Mouse (Mus musculus) MEL (cell line): ENCODE data around the gene Dctd. TPM values are rescaled to one million over a fixed set of nuclear protein-coding genes. Genes with fewer than 3 reads are reported as not detected.

ENCODE experiments used
- DNase-seq: peaks from one replicate; pipeline ENCODE4 v3.0.0; 2011; ENCODE audit warnings: low read depth, low spot score
- H3K27ac ChIP-seq: 2 replicates; pipeline ENCODE4 v1.5.1; 2012; ENCODE audit warnings: low read depth, mild to moderate bottlenecking, control low read depth, low read length, moderate library complexity; ENCODE audit not compliant: control insufficient read depth
- H3K27me3 ChIP-seq, 2 experiments: fragments of 150-350 bp in 1 of 2; sonication (generic) in 1 of 2; 2 replicates each; pipeline ENCODE4 v1.6.1; 2012; ENCODE audit warnings: low read length in 2 of 2, mild to moderate bottlenecking in 2 of 2, improper control_type of control experiment in 1 of 2, moderate library complexity in 1 of 2; ENCODE audit not compliant: insufficient read depth in 2 of 2, control insufficient read depth in 1 of 2
- H3K36me3 ChIP-seq, 2 experiments: 2 replicates each; pipeline ENCODE4 v1.6.1; 2012 to 2014; ENCODE audit warnings: low read length in 2 of 2, improper control_type of control experiment in 1 of 2, inconsistent platforms in 1 of 2, mild to moderate bottlenecking in 1 of 2; ENCODE audit not compliant: insufficient read depth in 2 of 2, control insufficient read depth in 1 of 2
- H3K4me1 ChIP-seq, 2 experiments: fragments of 150-350 bp in 1 of 2; sonication (generic) in 1 of 2; 2 replicates each; pipeline ENCODE4 v1.6.1; 2012; ENCODE audit warnings: low read length in 2 of 2, improper control_type of control experiment in 1 of 2, mild to moderate bottlenecking in 1 of 2; ENCODE audit not compliant: insufficient read depth in 2 of 2, control insufficient read depth in 1 of 2
- H3K4me3 ChIP-seq, 2 experiments: fragments of 150-350 bp in 1 of 2; sonication (generic) in 1 of 2; 2 replicates each; pipeline ENCODE4 v1.5.1; 2012; ENCODE audit warnings: low read depth in 2 of 2, low read length in 2 of 2, mild to moderate bottlenecking in 2 of 2, moderate library complexity in 2 of 2, control low read depth in 1 of 2, improper control_type of control experiment in 1 of 2; ENCODE audit not compliant: control insufficient read depth in 1 of 2, insufficient read depth in 1 of 2
- H3K79me2 ChIP-seq: 2 replicates; pipeline ENCODE4 v1.6.1; 2012; ENCODE audit warnings: mild to moderate bottlenecking, low read length, moderate library complexity; ENCODE audit not compliant: control insufficient read depth, poor library complexity, insufficient read depth
- H3K9ac ChIP-seq: 2 replicates; pipeline ENCODE4 v1.6.1; 2012; ENCODE audit warnings: low read depth, mild to moderate bottlenecking, control low read depth, low read length, moderate library complexity; ENCODE audit not compliant: control insufficient read depth, poor library complexity, severe bottlenecking
- H3K9me3 ChIP-seq: fragments of 150-350 bp; sonication (generic); replicated peaks from 2 replicates; pipeline ENCODE4 v1.6.1; 2012; ENCODE audit warnings: mild to moderate bottlenecking, low read length, improper control_type of control experiment, moderate library complexity; ENCODE audit not compliant: insufficient read depth
- CHD1 ChIP-seq: IDR thresholded peaks from 2 replicates; pipeline ENCODE4 v1.6.1; 2012; ENCODE audit warnings: low read depth, mild to moderate bottlenecking, inconsistent platforms, low read length, improper control_type of control experiment
- ELF1 ChIP-seq: IDR thresholded peaks from 2 replicates; pipeline ENCODE4 v1.6.1; 2014; ENCODE audit warnings: low read depth, mild to moderate bottlenecking, inconsistent platforms, low read length, improper control_type of control experiment, moderate library complexity
- EP300 ChIP-seq, 2 experiments: IDR thresholded peaks; 2 replicates each; pipeline ENCODE4 v1.6.1; 2011; ENCODE audit warnings: improper control_type of control experiment in 2 of 2, low read length in 2 of 2, low read depth in 1 of 2, mild to moderate bottlenecking in 1 of 2
- GABPA ChIP-seq: IDR thresholded peaks from 2 replicates; pipeline ENCODE4 v1.6.1; 2012; ENCODE audit warnings: low read depth, mild to moderate bottlenecking, inconsistent platforms, low read length, improper control_type of control experiment, moderate library complexity
- GATA1 ChIP-seq: IDR thresholded peaks from 2 replicates; pipeline ENCODE4 v1.6.1; 2011; ENCODE audit warnings: low read depth, low read length, improper control_type of control experiment
- JUND ChIP-seq: IDR thresholded peaks from 2 replicates; pipeline ENCODE4 v1.6.1; 2011; ENCODE audit warnings: low read depth, mild to moderate bottlenecking, improper control_type of control experiment, low read length
- MAZ ChIP-seq: IDR thresholded peaks from 2 replicates; pipeline ENCODE4 v1.6.1; 2012; ENCODE audit warnings: low read depth, mild to moderate bottlenecking, inconsistent platforms, low read length, improper control_type of control experiment
- MXI1 ChIP-seq: IDR thresholded peaks from 2 replicates; pipeline ENCODE4 v1.6.1; 2011; ENCODE audit warnings: mild to moderate bottlenecking, low read depth, low read length, improper control_type of control experiment
- MYB ChIP-seq: IDR thresholded peaks from 2 replicates; pipeline ENCODE4 v1.6.1; 2011; ENCODE audit warnings: mild to moderate bottlenecking, low read depth, low read length, improper control_type of control experiment
- MYC ChIP-seq: IDR thresholded peaks from 2 replicates; pipeline ENCODE4 v1.6.1; 2011; ENCODE audit warnings: low read depth, mild to moderate bottlenecking, low read length, improper control_type of control experiment, moderate library complexity
- NELFE ChIP-seq: IDR thresholded peaks from 2 replicates; pipeline ENCODE4 v1.6.1; 2011; ENCODE audit warnings: low read depth, low read length, improper control_type of control experiment
- NRF1 ChIP-seq: IDR thresholded peaks from 2 replicates; pipeline ENCODE4 v1.6.1; 2014; ENCODE audit warnings: low read depth, mild to moderate bottlenecking, inconsistent platforms, low read length, improper control_type of control experiment, moderate library complexity; ENCODE audit not compliant: poor library complexity, insufficient read depth, severe bottlenecking
- POLR2A ChIP-seq, 2 experiments: IDR thresholded peaks; 2 replicates each; pipeline ENCODE4 v1.6.1; 2011 to 2012; ENCODE audit warnings: low read length in 2 of 2, mild to moderate bottlenecking in 2 of 2, control low read depth in 1 of 2, improper control_type of control experiment in 1 of 2, low read depth in 1 of 2, moderate library complexity in 1 of 2; ENCODE audit not compliant: control insufficient read depth in 1 of 2, insufficient read depth in 1 of 2, poor library complexity in 1 of 2
- POLR2AphosphoS2 ChIP-seq: IDR thresholded peaks from 2 replicates; pipeline ENCODE4 v1.6.1; 2011; ENCODE audit warnings: low read length, improper control_type of control experiment
- TAL1 ChIP-seq: IDR thresholded peaks from 2 replicates; pipeline ENCODE4 v1.6.1; 2012; ENCODE audit warnings: mild to moderate bottlenecking, inconsistent platforms, low read length, moderate library complexity, mixed read lengths
- TCF12 ChIP-seq: IDR thresholded peaks from 2 replicates; pipeline ENCODE4 v1.6.1; 2014; ENCODE audit warnings: low read depth, mild to moderate bottlenecking, inconsistent platforms, low read length, improper control_type of control experiment, moderate library complexity
- UBTF ChIP-seq: IDR thresholded peaks from 2 replicates; pipeline ENCODE4 v1.6.1; 2012; ENCODE audit warnings: low read depth, mild to moderate bottlenecking, inconsistent platforms, low read length, improper control_type of control experiment, moderate library complexity, borderline replicate concordance; ENCODE audit not compliant: insufficient read depth
- USF2 ChIP-seq, 2 experiments: IDR thresholded peaks; 2 replicates each; pipeline ENCODE4 v1.6.1; 2011 to 2012; ENCODE audit warnings: improper control_type of control experiment in 2 of 2, low read length in 2 of 2, borderline replicate concordance in 1 of 2, inconsistent platforms in 1 of 2, low read depth in 1 of 2, mild to moderate bottlenecking in 1 of 2; ENCODE audit not compliant: insufficient read depth in 1 of 2
- ZMIZ1 ChIP-seq: IDR thresholded peaks from 2 replicates; pipeline ENCODE4 v1.6.1; 2012; ENCODE audit warnings: low read depth, mild to moderate bottlenecking, inconsistent platforms, low read length, improper control_type of control experiment, moderate library complexity
- ZNF384 ChIP-seq: IDR thresholded peaks from 2 replicates; pipeline ENCODE4 v1.6.1; 2012; ENCODE audit warnings: low read depth, mild to moderate bottlenecking, inconsistent platforms, low read length, improper control_type of control experiment
- polyA plus RNA-seq, 2 experiments: library from polyadenylated mRNA; stranded (reverse) in 1 of 2; unstranded in 1 of 2; fragments of >175 nt in 1 of 2; fragments of >200 nt in 1 of 2; gene quantifications; 2 replicates each; pipeline versions ENCODE4 v1.2.1 to v1.2.4; 2012; ENCODE audit warnings: low replicate concordance in 2 of 2, low read depth in 1 of 2; ENCODE audit not compliant: insufficient read length in 2 of 2, insufficient read depth in 1 of 2, missing spikeins in 1 of 2
- total RNA-seq: library from RNA; depleted of rRNA; stranded (reverse); fragments of 300-350 nt; gene quantifications from 2 replicates; pipeline ENCODE4 v1.2.3, GENCODE M21; 2012

The Dctd gene
- total and polyA plus RNA-seq, 3 experiments = 59.5 to 79.9 (median 78.0) TPM

DNA sequence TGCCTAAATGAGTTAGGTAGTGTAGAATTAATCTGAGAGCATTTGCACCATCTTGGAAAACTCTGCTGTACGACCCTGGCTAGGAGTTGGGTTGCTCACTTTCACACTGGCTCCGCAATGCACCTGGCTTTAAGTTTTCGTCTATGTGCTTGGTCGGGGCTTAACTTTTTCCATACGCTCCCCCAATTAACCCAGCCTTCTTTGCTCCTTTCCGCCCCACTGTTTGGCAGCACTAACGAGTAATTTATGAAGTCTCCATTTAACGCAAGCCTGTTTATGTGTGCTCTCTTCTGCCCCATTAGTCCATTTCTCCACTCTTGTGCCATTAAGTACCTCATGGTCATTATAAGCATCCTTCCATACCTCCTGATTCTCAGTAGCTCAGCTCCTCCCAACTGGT is 8.2 kb upstream of the Dctd start:
- no peaks in the 10 kb centered on the region for H3K9me3 ChIP-seq
- H3K27me3 ChIP-seq = no peaks in the 10 kb centered on the region
- H3K27ac ChIP-seq = no peak overlapping the region
- no peak overlapping the region for H3K9ac ChIP-seq
- DNase-seq = no peak
- no peaks in the 10 kb centered on the region for H3K36me3 ChIP-seq
- H3K4me1 ChIP-seq = no peaks in the 10 kb centered on the region
- H3K4me3 ChIP-seq = no peak overlapping the region
- H3K79me2 ChIP-seq = no peaks in the 10 kb centered on the region
- TF ChIP-seq EP300 (IDR thresholded peaks at IDR 0.05; ENCODE audit: low read depth in 1 of 2, low read length in 2 of 2) (no peak), MAZ (no peak), JUND (no peak), ZNF384 (no peak), NRF1 (no peak), MXI1 (no peak), MYB (no peak), NELFE (no peak), CHD1 (no peak), POLR2AphosphoS2 (no peak), ELF1 (no peak), GATA1 (no peak), POLR2A (IDR thresholded peaks at IDR 0.05; ENCODE audit: control insufficient read depth in 1 of 2, insufficient read depth in 1 of 2, low read depth in 1 of 2, low read length in 2 of 2, poor library complexity in 1 of 2) (no peak), TAL1 (no peak), UBTF (no peak)

DNA sequence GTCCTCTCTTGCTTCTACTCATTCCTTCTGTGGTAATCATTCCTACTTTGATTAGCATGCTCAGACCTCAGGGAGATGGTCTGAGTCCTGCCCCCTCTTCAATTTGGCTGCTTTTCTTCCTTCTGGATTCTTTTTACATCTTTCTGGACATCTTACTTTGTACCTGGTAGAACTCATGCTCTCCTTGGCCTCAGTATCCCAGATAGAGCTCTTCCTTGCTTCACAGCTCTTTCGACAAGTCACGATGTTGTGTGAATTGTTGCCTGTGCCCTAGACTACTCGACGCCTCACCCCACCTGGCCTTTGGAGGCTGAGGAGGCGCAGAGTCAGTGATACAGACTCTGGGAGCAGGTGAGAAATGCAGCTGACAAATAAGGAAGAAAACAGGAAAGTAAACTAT is 3.5 kb upstream of the Dctd start:
- no peak for TF ChIP-seq EP300 (IDR thresholded peaks at IDR 0.05; ENCODE audit: low read depth in 1 of 2, low read length in 2 of 2)
- no peak for TF ChIP-seq USF2 (IDR thresholded peaks at IDR 0.05; ENCODE audit: borderline replicate concordance in 1 of 2, insufficient read depth in 1 of 2, low read depth in 1 of 2, low read length in 2 of 2)
- no peak for TF ChIP-seq JUND
- TF ChIP-seq MYC = no peak
- TF ChIP-seq ELF1 = no peak
- no peak for TF ChIP-seq GABPA
- TF ChIP-seq ZMIZ1 = no peak
- TF ChIP-seq TCF12 = no peak
- TF ChIP-seq, all 39 proteins: peak for 0
- Histone ChIP-seq H3K9ac (no peak overlapping the region), H3K79me2 (no peaks in the 10 kb centered on the region), H3K9me3 (no peaks in the 10 kb centered on the region), H3K27ac (no peak overlapping the region), H3K36me3 (no peaks in the 10 kb centered on the region), H3K4me3 (no peak overlapping the region), H3K27me3 (no peaks in the 10 kb centered on the region), H3K4me1 (no peaks in the 10 kb centered on the region)
- DNase-seq = no peak
